In the genomic region with DNA sequence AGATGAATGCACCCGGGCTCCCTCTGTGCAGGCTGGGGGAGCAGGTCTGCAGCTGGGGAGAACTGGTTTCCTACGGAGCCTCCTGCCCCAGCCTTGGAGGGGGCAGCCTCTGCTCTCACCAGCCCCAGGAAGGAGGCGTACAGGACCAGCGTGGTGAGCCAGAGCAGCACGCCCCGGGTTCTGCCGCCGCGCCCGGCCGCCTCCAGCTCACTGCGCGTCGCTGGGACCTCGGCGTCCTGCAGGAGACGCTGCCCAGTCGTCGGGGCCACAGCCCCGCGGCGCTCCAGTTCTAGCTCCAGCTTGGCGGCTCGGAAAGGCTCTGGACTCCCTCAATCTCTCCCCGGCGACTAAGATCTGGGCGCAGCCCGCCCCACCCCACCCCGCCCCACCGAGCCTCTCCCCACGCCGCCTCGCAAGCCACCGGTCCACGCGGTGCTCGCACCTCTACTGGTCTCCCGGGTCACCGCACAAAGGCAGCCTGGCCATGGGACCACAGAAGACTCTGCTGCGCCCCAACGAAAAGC, we compare ENCODE assay signal across 7 mouse cellular contexts. TPM values are rescaled to one million over a fixed set of nuclear protein-coding genes. Genes with fewer than 3 reads are reported as not detected.
DNase-seq lines count a peak whose midpoint lies in the region; ATAC-seq and TF ChIP-seq lines count a peak whose summit lies in the region.

A gene (minus strand): TSS at position 308 of the 524 bp plus-strand sequence.

- H3K27me3 ChIP-seq in embryonic facial prominence, embryonic 15.5 days, result peaks cover 4% of the 10 kb centered on the region; the same call in 1 of the 2 replicates
- H3K27me3 ChIP-seq in hindbrain, embryonic 14.5 days (ENCODE audit: control insufficient read depth, insufficient read depth, low read length), result peaks cover 18% of the 10 kb centered on the region
- peaks cover 8% of the 10 kb centered on the region for H3K27me3 ChIP-seq in liver, postnatal 0 days (ENCODE audit: insufficient read depth, low read length)
- no peaks in the 10 kb centered on the region for H3K27me3 ChIP-seq in stomach, embryonic 14.5 days (ENCODE audit: control insufficient read depth, insufficient read depth, low read length)

- no peak for TF ChIP-seq EP300 in liver, postnatal 0 days (IDR thresholded peaks at IDR 0.05; ENCODE audit: low read depth)

- TF ChIP-seq CTCF in liver, postnatal 0 days (IDR thresholded peaks at IDR 0.05; ENCODE audit: low read depth), result 0 out of 2 replicates have a peak, but pooled peaks have one; percentile 17

- H3K36me3 ChIP-seq in embryonic facial prominence, embryonic 15.5 days, result no peaks in the 10 kb centered on the region
- no peaks in the 10 kb centered on the region for H3K36me3 ChIP-seq in hindbrain, embryonic 14.5 days (replicated peaks; ENCODE audit: control insufficient read depth, insufficient read depth)
- H3K36me3 ChIP-seq in liver, postnatal 0 days (replicated peaks; ENCODE audit: insufficient read depth, low read length), result no peaks in the 10 kb centered on the region
- H3K36me3 ChIP-seq in stomach, embryonic 14.5 days (ENCODE audit: control insufficient read depth, insufficient read depth, low read length), result no peaks in the 10 kb centered on the region

- ATAC-seq in embryonic facial prominence, embryonic 15.5 days (ENCODE audit: insufficient number of reproducible peaks, low FRiP score, low TSS enrichment, low read depth), result no peak
- peak; percentile 57; the same call in 1 of the 2 replicates for ATAC-seq in hindbrain, embryonic 14.5 days (ENCODE audit: low FRiP score)
- no peak for ATAC-seq in liver, postnatal 0 days
- ATAC-seq in stomach, embryonic 14.5 days (ENCODE audit: insufficient number of reproducible peaks, insufficient read depth, low FRiP score, low read depth), result peak; percentile 77

- peak within 1 kb of the TSS; percentile 82 for H3K4me2 ChIP-seq in embryonic facial prominence, embryonic 15.5 days (replicated peaks)
- peak within 1 kb of the TSS; percentile 73 for H3K4me2 ChIP-seq in hindbrain, embryonic 14.5 days (replicated peaks)
- peak within 1 kb of the TSS; percentile 59 for H3K4me2 ChIP-seq in liver, postnatal 0 days (ENCODE audit: low read depth, low read length)
- H3K4me2 ChIP-seq in stomach, embryonic 14.5 days (replicated peaks; ENCODE audit: low read depth, low read length), result peak within 1 kb of the TSS; percentile 76

- no peak within 1 kb of the TSS for H3K27ac ChIP-seq in embryonic facial prominence, embryonic 15.5 days (replicated peaks)
- H3K27ac ChIP-seq in hindbrain, embryonic 14.5 days, result no peak within 1 kb of the TSS
- no peak within 1 kb of the TSS for H3K27ac ChIP-seq in liver, postnatal 0 days (ENCODE audit: low read depth)
- no peak within 1 kb of the TSS for H3K27ac ChIP-seq in stomach, embryonic 14.5 days (ENCODE audit: low read length)

- peaks cover 8% of the 10 kb centered on the region for H3K4me1 ChIP-seq in embryonic facial prominence, embryonic 15.5 days
- H3K4me1 ChIP-seq in hindbrain, embryonic 14.5 days (replicated peaks; ENCODE audit: control insufficient read depth, insufficient read depth, low read length), result peaks cover 7% of the 10 kb centered on the region; the same call in 1 of the 2 replicates
- peaks cover 4% of the 10 kb centered on the region; the same call in 1 of the 2 replicates for H3K4me1 ChIP-seq in liver, postnatal 0 days (ENCODE audit: insufficient read depth)
- no peaks in the 10 kb centered on the region for H3K4me1 ChIP-seq in stomach, embryonic 14.5 days (ENCODE audit: control insufficient read depth, insufficient read depth, low read length)

- peak within 1 kb of the TSS; percentile 44 for H3K4me3 ChIP-seq in embryonic facial prominence, embryonic 15.5 days (replicated peaks)
- H3K4me3 ChIP-seq in hindbrain, embryonic 14.5 days (replicated peaks; ENCODE audit: low read length), result peak within 1 kb of the TSS; percentile 41
- peak within 1 kb of the TSS; percentile 32 for H3K4me3 ChIP-seq in liver, postnatal 0 days (ENCODE audit: low read depth, low read length)
- peak within 1 kb of the TSS; percentile 29 for H3K4me3 ChIP-seq in stomach, embryonic 14.5 days (ENCODE audit: low read depth, low read length)

- H3K9me3 ChIP-seq in embryonic facial prominence, embryonic 15.5 days (replicated peaks), result no peaks in the 10 kb centered on the region
- no peaks in the 10 kb centered on the region for H3K9me3 ChIP-seq in hindbrain, embryonic 14.5 days (ENCODE audit: control insufficient read depth, low read length)
- no peaks in the 10 kb centered on the region for H3K9me3 ChIP-seq in liver, postnatal 0 days (ENCODE audit: low read length)
- H3K9me3 ChIP-seq in stomach, embryonic 14.5 days (ENCODE audit: control insufficient read depth, low read depth, low read length), result no peaks in the 10 kb centered on the region

- H3K9ac ChIP-seq in embryonic facial prominence, embryonic 15.5 days, result peak within 1 kb of the TSS; percentile 15
- H3K9ac ChIP-seq in hindbrain, embryonic 14.5 days, result peak within 1 kb of the TSS; percentile 53
- no peak within 1 kb of the TSS for H3K9ac ChIP-seq in liver, postnatal 0 days (replicated peaks)
- H3K9ac ChIP-seq in stomach, embryonic 14.5 days (replicated peaks; ENCODE audit: low read depth, low read length), result no peak within 1 kb of the TSS

- peak; percentile 31 for DNase-seq in thymus, postnatal 14 days
- no peak for DNase-seq in thymus, adult 18-20 months
- DNase-seq in hindbrain, embryonic 14.5 days (ENCODE audit: low spot score), result peak; percentile 33
- peak; percentile 33 for DNase-seq in liver, postnatal 0 days
- no peak for DNase-seq in left cerebral cortex, adult 8-10 months (ENCODE audit: low spot score in 2 of 2)

- WGBS in embryonic facial prominence, embryonic 15.5 days, result under 1% methylated on average over 40 of the region's 41 CpGs
- 3% methylated on average over 39 of the region's 41 CpGs for WGBS in hindbrain, embryonic 14.5 days
- 2% methylated on average over 41 of the region's 41 CpGs for WGBS in liver, postnatal 0 days (ENCODE audit: insufficient replicate concordance)
- 2% methylated on average over 36 of the region's 41 CpGs for WGBS in stomach, embryonic 14.5 days

RNA-seq across cellular contexts. Expression of the gene that starts here (rescaled TPM):
- not detected in 2 replicates for polyA plus RNA-seq in embryonic facial prominence, embryonic 15.5 days (2015; fragmentation: Nextera tagmentation; extraction: Ambion mirVana)
- not detected in 2 replicates for polyA plus RNA-seq in hindbrain, embryonic 14.5 days (2014; fragmentation: Nextera tagmentation; extraction: Ambion mirVana)
- not detected in 2 replicates for polyA plus RNA-seq in liver, postnatal 0 days (2015; fragmentation: Nextera tagmentation; extraction: Ambion mirVana)
- 0.10 TPM in 1 of 2 replicates, not detected in the other for polyA plus RNA-seq in stomach, embryonic 14.5 days (2014; fragmentation: Nextera tagmentation; extraction: Ambion mirVana)
- total RNA-seq in left cerebral cortex, adult 8-10 months (2022), result under 1 TPM; 0.28 to 0.61 (median 0.36) TPM

Comparison
In these comparisons a context has a peak if more than half of its experiments do, and no peak if none do; other contexts are left out.
1. Peak in DNase-seq, ATAC-seq, H3K4me3 ChIP-seq, H3K9ac ChIP-seq and H3K4me2 ChIP-seq in hindbrain, embryonic 14.5 days; RNA of the gene not detected or under 1 TPM.
2. Peak in DNase-seq, H3K4me3 ChIP-seq and H3K4me2 ChIP-seq in liver, postnatal 0 days; RNA of the gene not detected or under 1 TPM.
3. Peak in ATAC-seq, H3K4me3 ChIP-seq and H3K4me2 ChIP-seq in stomach, embryonic 14.5 days; RNA of the gene not detected or under 1 TPM.